Mouse (Mus musculus) bone marrow, adult 2 months (tissue): ENCODE results near the gene Ugt1a2.

Source experiments
- CTCF ChIP-seq: fragments of 200-500 bp; IDR thresholded peaks from 2 replicates; pipeline ENCODE4 v1.5.1; 2011; ENCODE audit warnings: low read length, control low read depth; ENCODE audit not compliant: control insufficient read depth, insufficient read depth
- POLR2A ChIP-seq: fragments of 200-500 bp; IDR thresholded peaks from 2 replicates; pipeline ENCODE4 v1.6.1; 2011; ENCODE audit warnings: low read depth, mild to moderate bottlenecking, control low read depth, low read length, borderline replicate concordance; ENCODE audit not compliant: control insufficient read depth

GRCm38 (mm10) chr1:88217144-88217543 lies 16.7 kb downstream of the Ugt1a2 start:
- TF ChIP-seq CTCF (no peak), POLR2A (no peak)
